Mouse (Mus musculus) hindbrain, embryonic 12.5 days (tissue): ENCODE measurements at regions not wholly inside any gene's neighbourhood (a gene's known extent, or its start where the extent isn't known, plus 50 kb on each side); places are given as distances from the start of the nearest gene placed in this dataset.

Experiments used
- ATAC-seq: fragments of 200-750 bp; cut with Nextera tagmentation; 2 replicates; pipeline ENCODE4 v1.8.0; 2017; ENCODE audit warnings: moderate TSS enrichment; ENCODE audit not compliant: low FRiP score
- H3K27ac ChIP-seq: fragments of 300-500 bp; sonication (generic); 2 replicates; pipeline ENCODE4 v1.5.1; 2016; ENCODE audit warnings: mild to moderate bottlenecking
- H3K27me3 ChIP-seq: fragments of 300-500 bp; sonication (generic); 2 replicates; pipeline ENCODE4 v1.6.1; 2016; ENCODE audit warnings: mild to moderate bottlenecking
- H3K36me3 ChIP-seq: fragments of 300-500 bp; sonication (generic); 2 replicates; pipeline ENCODE4 v1.6.1; 2016; ENCODE audit warnings: mild to moderate bottlenecking
- H3K4me1 ChIP-seq: fragments of 300-500 bp; sonication (generic); 2 replicates; pipeline ENCODE4 v1.6.1; 2016
- H3K4me2 ChIP-seq: fragments of 300-500 bp; sonication (generic); replicated peaks from 2 replicates; pipeline ENCODE4 v1.6.1; 2016; ENCODE audit warnings: mild to moderate bottlenecking
- H3K4me3 ChIP-seq: fragments of 300-500 bp; sonication (generic); 2 replicates; pipeline ENCODE4 v1.5.1; 2016; ENCODE audit warnings: mild to moderate bottlenecking
- H3K9ac ChIP-seq: fragments of 300-500 bp; sonication (generic); 2 replicates; pipeline ENCODE4 v1.6.1; 2016; ENCODE audit warnings: mild to moderate bottlenecking, moderate library complexity
- H3K9me3 ChIP-seq: fragments of 300-500 bp; sonication (generic); replicated peaks from 2 replicates; pipeline ENCODE4 v1.6.1; 2016; ENCODE audit warnings: mild to moderate bottlenecking
- WGBS: fragments of 180-500 bp; shearing (Covaris S2); methylation state at CpG from one replicate; pipeline ENCODE4 v1.1.7; 2016; 5-methylcytosine and 5-hydroxymethylcytosine counted together

DNA sequence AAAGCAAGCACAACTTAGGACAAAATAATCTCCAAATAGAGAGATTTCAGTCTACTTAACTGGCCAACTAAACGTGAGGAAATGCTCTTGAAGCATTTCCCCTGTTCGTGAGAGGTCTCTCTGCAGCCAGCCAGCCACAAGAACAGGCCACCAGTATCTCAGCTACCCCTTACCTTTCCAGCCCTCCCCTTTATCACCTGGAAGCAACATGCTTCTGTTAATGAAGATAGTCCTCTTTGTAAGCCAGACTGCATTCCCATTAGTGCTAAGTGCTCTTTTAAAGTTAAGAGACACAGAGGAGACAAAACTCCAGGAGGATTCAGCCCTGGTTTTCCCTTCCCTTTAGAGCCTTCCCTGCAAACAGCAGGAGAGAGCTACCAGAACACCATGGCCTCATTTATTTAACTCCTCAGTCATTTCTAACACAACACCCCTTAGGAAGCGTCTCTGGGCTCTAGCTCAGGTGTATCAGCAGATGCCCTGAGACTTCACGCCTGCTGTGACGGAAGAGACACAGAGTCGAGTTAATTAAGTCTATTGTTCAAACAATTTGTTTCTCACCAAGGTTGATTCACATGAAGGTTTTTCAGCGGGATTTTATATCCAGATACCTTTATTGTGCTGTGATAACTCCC is 157.8 kb upstream of the Nabp1 start:
- no peak overlapping the region for H3K4me3 ChIP-seq
- 40% methylated on average over 7 of the region's 7 CpGs for WGBS
- no peak overlapping the region for H3K27ac ChIP-seq
- no peak overlapping the region for H3K9ac ChIP-seq
- no peaks in the 10 kb centered on the region for H3K27me3 ChIP-seq
- no peaks in the 10 kb centered on the region for H3K36me3 ChIP-seq
- ATAC-seq, result no peak
- H3K9me3 ChIP-seq, result no peaks in the 10 kb centered on the region
- H3K4me1 ChIP-seq, result 0 out of 2 replicates have a peak, but pooled peaks cover 4% of the 10 kb centered on the region
- H3K4me2 ChIP-seq, result no peak overlapping the region

DNA sequence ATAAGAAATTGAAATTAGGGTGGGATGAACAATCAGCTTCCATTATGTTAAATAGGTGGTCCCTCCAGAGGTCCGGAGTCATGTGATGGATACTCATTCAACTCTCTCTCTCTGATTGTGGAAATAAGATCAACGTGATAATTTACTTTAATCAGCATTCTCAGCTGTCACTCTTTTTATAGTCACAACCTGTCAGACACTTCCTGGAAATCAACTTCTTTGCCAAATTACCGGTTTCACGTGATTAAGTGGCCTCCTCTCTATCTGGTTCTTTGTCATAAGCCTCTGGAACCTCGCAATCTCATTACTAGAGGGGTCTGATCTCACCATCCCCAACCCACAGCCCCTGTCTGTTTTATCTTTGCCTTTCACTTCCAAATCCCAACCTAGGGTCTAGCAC is 155.6 kb upstream of the Nabp1 start:
- Histone ChIP-seq H3K9me3 (no peaks in the 10 kb centered on the region), H3K4me3 (no peak overlapping the region), H3K9ac (no peak overlapping the region), H3K4me1 (0 out of 2 replicates have a peak, but pooled peaks cover 4% of the 10 kb centered on the region), H3K36me3 (no peaks in the 10 kb centered on the region), H3K27me3 (no peaks in the 10 kb centered on the region), H3K4me2 (no peak overlapping the region), H3K27ac (no peak overlapping the region)
- WGBS, result 83% methylated on average over 5 of the region's 5 CpGs
- no peak for ATAC-seq

DNA sequence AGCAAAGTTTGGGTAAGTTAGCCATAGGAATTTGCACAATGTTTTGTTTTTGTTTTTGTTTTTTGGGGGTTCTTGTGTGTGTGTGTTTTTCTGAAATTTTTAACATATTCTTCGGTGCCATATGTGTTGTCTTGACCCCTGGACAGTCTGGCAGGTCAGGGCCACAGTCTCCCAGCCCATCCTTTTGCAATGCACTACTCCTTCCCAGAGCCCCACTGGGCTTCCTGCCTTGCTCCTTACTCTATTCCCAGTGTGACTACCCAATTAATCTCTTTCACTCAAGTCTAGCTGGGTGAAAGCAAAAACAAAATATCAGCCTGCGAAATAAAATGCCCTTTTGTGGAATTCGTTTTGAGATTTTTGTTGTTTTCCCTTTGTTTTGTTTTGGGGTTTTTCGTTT is 154.6 kb upstream of the Nabp1 start:
- Histone ChIP-seq H3K27ac (no peak overlapping the region), H3K27me3 (no peaks in the 10 kb centered on the region), H3K9ac (no peak overlapping the region), H3K4me2 (no peak overlapping the region), H3K36me3 (no peaks in the 10 kb centered on the region), H3K4me1 (0 out of 2 replicates have a peak, but pooled peaks cover 4% of the 10 kb centered on the region), H3K4me3 (no peak overlapping the region), H3K9me3 (no peaks in the 10 kb centered on the region)
- 84% methylated on average over 4 of the region's 4 CpGs for WGBS
- no peak for ATAC-seq

DNA sequence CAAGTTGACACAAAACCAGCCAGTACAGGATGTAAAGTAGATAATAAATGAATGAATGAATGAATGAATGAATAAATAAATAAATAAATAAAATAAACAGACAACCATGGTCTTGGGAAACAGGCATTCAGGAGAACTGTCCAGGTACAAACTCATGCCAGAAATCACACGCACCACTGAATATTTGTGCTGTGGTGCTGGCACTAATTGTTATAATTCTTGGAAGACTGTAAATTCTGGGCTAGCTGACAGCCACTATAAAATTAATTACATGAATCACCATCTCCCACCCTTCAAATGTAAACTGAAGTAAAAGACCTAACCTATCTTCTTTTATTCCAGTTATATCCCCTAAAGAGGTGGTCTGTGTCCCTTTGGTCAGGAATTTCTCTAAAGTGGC is 151.6 kb upstream of the Nabp1 start:
- H3K9ac ChIP-seq, result no peak overlapping the region
- WGBS, result 97% methylated on average over 1 of the region's 1 CpGs
- H3K27me3 ChIP-seq, result no peaks in the 10 kb centered on the region
- H3K4me1 ChIP-seq, result no peaks in the 10 kb centered on the region
- H3K9me3 ChIP-seq, result no peaks in the 10 kb centered on the region
- H3K4me3 ChIP-seq, result no peak overlapping the region
- H3K27ac ChIP-seq, result no peak overlapping the region
- no peak overlapping the region for H3K4me2 ChIP-seq
- H3K36me3 ChIP-seq, result no peaks in the 10 kb centered on the region
- no peak for ATAC-seq

DNA sequence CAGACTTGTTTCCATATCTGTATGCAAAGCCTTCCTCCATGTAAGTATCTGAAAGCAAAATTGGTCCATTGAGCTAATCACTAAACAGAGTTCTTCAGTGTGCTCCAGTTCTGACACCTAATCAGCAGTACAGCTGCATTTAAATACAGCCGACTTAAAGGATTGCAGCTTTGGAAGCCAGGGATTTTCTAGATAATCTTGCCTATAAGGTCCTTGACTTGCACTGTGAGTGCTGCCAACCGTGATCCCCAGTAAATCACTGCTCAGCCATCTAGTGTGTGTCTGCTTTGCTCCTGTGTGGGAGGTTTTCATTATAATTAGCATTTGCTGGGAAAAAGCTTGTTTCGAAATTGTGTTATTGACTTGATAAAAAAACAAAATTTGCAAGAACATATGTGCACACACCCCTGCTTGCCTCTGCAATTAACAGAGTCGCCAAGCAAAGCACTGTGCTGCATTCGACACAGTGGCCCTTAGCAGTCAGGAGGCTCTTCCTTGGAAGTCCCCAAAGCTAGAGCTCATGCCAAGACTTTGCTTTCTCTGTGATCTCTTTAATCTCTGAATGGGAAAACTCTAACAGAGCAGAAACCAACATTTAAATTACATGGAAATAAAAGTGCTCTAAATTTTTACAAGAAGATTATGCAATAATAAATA is 150.0 kb upstream of the Nabp1 start:
- 82% methylated on average over 5 of the region's 5 CpGs for WGBS
- Histone ChIP-seq H3K36me3 (no peaks in the 10 kb centered on the region), H3K27me3 (no peaks in the 10 kb centered on the region), H3K4me2 (no peak overlapping the region), H3K27ac (no peak overlapping the region), H3K4me3 (no peak overlapping the region), H3K9ac (no peak overlapping the region), H3K9me3 (no peaks in the 10 kb centered on the region), H3K4me1 (no peaks in the 10 kb centered on the region)
- no peak for ATAC-seq

DNA sequence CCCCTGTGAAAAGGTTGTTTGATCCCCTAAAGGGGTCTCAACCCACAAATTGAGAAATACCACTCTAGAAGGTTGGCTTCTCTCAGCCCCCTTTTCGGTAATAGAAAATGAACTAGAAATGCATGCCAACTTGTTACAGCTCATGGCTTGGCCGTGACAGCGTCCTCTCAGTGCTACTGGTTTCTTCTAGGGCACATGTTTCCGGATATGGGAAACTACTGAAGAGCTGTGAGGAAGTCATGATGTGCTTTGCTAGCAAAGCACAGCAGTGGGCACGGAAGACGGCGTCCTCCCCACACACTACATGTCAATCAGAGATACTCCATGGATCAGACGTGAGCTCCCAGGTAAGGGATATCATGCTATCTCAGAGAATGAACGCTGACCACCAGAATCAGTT is 148.1 kb upstream of the Nabp1 start:
- no peak for ATAC-seq

DNA sequence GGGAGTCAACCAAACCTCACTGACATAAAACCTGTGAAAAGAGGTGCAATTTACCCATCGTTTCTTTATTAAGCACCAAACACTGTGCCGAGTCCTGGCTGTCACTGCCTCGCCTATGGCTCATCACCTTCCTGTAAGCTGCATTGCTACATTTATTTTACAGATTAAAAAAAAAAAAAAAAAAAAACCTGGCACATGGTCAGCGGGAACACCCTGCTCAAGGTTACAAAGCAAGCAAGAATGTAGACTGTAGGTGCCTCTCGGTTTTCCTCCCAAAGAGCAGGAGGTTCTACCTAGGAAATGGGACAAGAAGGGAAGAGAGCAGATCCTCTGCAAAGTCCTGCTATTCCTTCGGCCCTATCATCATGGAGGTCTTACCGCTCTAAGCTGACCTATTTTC is 146.9 kb upstream of the Nabp1 start:
- no peak overlapping the region for H3K27ac ChIP-seq
- H3K4me3 ChIP-seq, result no peak overlapping the region
- H3K4me2 ChIP-seq, result no peak overlapping the region
- no peaks in the 10 kb centered on the region for H3K36me3 ChIP-seq
- no peaks in the 10 kb centered on the region for H3K9me3 ChIP-seq
- WGBS, result 92% methylated on average over 7 of the region's 7 CpGs
- no peaks in the 10 kb centered on the region for H3K4me1 ChIP-seq
- no peak for ATAC-seq
- no peaks in the 10 kb centered on the region for H3K27me3 ChIP-seq
- H3K9ac ChIP-seq, result no peak overlapping the region

More for the DNA sequence above, 148.1 kb upstream of the Nabp1 start:
- no peak overlapping the region for H3K27ac ChIP-seq
- H3K4me3 ChIP-seq, result no peak overlapping the region
- H3K4me2 ChIP-seq, result no peak overlapping the region
- WGBS, result 88% methylated on average over 9 of the region's 9 CpGs
- H3K9ac ChIP-seq, result no peak overlapping the region
- H3K9me3 ChIP-seq, result no peaks in the 10 kb centered on the region
- H3K36me3 ChIP-seq, result no peaks in the 10 kb centered on the region
- H3K4me1 ChIP-seq, result no peaks in the 10 kb centered on the region
- no peaks in the 10 kb centered on the region for H3K27me3 ChIP-seq

DNA sequence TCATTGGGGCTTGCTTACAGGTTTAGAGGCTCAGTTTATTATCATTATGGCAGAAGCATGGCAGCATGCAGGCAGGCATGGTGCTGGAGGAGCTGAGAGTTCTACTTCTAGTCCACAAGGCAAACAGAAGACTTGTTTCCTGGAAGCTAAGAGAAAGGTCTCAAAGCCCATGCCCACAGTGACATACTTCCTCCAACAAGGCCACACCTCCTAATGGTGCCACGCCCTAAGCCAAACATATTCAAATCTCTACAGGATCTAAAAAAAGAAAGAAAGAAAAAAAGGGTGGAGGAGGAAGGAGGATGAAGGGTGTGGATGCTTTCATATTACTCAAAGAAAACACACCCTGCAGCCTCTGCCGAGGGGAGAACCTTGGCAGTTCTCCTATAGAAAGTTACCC is 146.3 kb upstream of the Nabp1 start:
- Histone ChIP-seq H3K9ac (no peak overlapping the region), H3K4me2 (no peak overlapping the region), H3K27ac (no peak overlapping the region), H3K4me1 (no peaks in the 10 kb centered on the region), H3K27me3 (no peaks in the 10 kb centered on the region), H3K36me3 (no peaks in the 10 kb centered on the region), H3K9me3 (no peaks in the 10 kb centered on the region), H3K4me3 (no peak overlapping the region)
- ATAC-seq, result no peak
- 93% methylated on average over 2 of the region's 2 CpGs for WGBS

DNA sequence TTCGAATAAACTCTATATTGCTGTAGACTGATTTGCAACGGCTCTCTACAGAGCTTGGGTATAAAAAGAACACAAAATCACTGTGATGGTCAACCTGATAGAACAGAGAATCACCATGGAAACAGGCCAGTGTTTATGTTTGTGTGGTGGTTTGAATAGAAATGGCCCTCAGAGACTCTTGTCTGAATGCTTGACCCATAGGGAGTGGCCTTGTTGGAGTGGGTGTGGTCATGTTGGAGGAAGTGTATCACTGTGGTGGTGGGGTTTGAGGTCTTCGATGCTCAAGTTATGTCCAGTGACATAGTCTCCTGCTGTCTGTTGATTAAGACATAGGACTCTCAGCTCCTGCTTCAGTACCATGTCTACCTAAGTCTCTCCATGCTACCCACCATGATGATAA is 144.8 kb upstream of the Nabp1 start:
- ATAC-seq, result no peak
- H3K36me3 ChIP-seq, result no peaks in the 10 kb centered on the region
- H3K9ac ChIP-seq, result no peak overlapping the region
- H3K4me1 ChIP-seq, result peaks cover 4% of the 10 kb centered on the region
- no peaks in the 10 kb centered on the region for H3K27me3 ChIP-seq
- no peak overlapping the region for H3K4me3 ChIP-seq
- H3K9me3 ChIP-seq, result no peaks in the 10 kb centered on the region
- H3K4me2 ChIP-seq, result no peak overlapping the region
- H3K27ac ChIP-seq, result no peak overlapping the region
- WGBS, result 77% methylated on average over 3 of the region's 3 CpGs

DNA sequence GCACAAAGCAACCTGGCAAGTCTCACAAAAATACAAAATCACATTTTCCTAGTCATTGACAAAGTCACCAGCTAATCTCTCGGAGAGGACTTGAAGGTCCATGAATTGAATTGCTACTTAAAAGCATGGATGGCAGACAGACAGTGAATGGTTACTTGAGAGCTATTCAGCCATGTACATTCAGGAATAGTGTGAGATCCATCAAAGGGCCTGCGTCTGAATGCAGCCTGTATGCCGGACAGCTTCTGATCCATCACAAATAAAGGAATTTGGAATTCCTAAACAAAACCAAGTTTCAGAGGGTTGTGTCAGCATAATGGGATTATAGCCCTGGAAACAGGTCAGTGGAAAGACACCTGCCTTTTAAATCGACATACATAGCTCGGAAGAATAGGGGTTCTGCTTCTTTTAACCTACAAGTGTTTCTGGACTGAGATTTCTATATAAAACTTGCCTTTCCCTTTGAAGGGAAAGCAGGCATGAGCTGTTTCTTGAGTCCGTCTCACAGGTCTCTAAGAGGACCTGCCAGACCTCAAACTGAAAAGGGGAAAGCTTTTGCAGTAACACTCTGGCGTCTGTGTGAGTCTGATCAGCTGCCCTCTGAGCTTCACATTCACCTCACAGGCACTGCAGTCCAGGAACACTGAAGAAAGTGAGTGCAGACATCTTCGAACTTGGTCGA is 144.1 kb upstream of the Nabp1 start:
- H3K27me3 ChIP-seq, result no peaks in the 10 kb centered on the region
- WGBS, result 49% methylated on average over 9 of the region's 9 CpGs
- no peak overlapping the region for H3K4me2 ChIP-seq
- H3K36me3 ChIP-seq, result no peaks in the 10 kb centered on the region
- ATAC-seq, result no peak
- H3K9me3 ChIP-seq, result no peaks in the 10 kb centered on the region
- H3K9ac ChIP-seq, result no peak overlapping the region
- H3K27ac ChIP-seq, result no peak overlapping the region
- H3K4me3 ChIP-seq, result no peak overlapping the region
- H3K4me1 ChIP-seq, result peaks cover 11% of the 10 kb centered on the region

DNA sequence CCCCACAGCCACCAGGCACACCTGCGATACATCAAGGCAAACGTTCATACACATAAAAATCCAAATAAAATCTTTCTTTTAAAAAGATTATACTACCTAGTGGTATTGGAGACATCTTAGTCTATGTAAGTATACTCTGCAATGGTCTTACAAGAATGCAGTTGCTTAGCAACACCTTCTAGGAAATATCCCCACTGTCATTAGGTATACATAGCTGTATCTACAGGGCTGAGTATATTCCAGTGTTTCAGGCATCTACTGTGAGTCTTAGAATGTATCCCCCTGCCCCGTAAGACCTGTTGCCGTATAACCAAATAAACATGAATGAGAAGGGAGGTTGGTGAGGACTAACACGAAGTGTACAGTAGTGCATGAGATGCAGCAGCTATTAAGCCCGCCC is 142.8 kb upstream of the Nabp1 start:
- ATAC-seq, result no peak
- no peaks in the 10 kb centered on the region for H3K9me3 ChIP-seq
- H3K9ac ChIP-seq, result no peak overlapping the region
- H3K4me3 ChIP-seq, result no peak overlapping the region
- H3K4me2 ChIP-seq, result no peak overlapping the region
- H3K36me3 ChIP-seq, result no peaks in the 10 kb centered on the region
- H3K4me1 ChIP-seq, result peaks cover 15% of the 10 kb centered on the region
- WGBS, result 89% methylated on average over 6 of the region's 6 CpGs
- H3K27ac ChIP-seq, result no peak overlapping the region
- H3K27me3 ChIP-seq, result no peaks in the 10 kb centered on the region

DNA sequence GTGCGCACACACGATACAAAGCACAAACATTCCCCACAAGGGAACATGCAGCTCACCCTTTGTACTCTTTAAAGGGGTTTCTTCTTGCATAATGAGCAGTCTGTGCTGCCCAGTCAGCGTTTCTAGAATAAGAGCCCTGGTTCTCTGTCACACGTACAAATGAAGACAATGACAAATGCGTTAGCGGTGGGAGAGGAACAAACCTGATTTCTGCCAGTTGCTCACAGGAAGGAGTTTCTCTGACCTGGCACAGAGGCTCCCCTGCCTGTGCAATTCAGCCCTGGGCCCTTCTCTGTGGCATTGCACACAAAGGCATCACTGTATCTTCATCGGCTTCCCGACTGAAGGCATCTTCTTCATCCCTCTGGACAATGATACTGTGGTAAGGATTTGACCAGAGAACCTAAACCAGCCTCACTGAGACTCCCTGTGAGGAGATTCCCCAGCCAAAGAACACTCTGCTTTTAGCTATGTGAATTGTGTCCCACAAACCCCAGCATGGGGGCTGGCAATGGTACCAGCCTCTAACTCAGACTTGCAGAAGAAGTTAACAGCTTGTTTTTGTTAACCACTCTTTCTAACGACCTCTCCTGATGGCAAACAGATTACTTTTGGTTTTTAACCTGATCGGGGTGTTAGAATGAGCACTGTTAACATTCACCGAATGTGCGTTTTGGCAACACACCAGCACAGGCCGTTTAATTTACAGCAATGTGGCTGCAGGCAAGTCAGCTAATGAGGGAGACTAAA is 139.5 kb upstream of the Nabp1 start:
- 29% methylated on average over 13 of the region's 13 CpGs for WGBS
- Histone ChIP-seq H3K4me2 (no peak overlapping the region; the same call in 1 of the 2 replicates), H3K27me3 (no peaks in the 10 kb centered on the region)

More for the DNA sequence above, 139.5 kb upstream of the Nabp1 start:
- Histone ChIP-seq H3K36me3 (no peaks in the 10 kb centered on the region), H3K27ac (peak overlapping the region; percentile 62), H3K4me3 (no peak overlapping the region), H3K4me1 (peaks cover 15% of the 10 kb centered on the region), H3K9me3 (no peaks in the 10 kb centered on the region), H3K9ac (no peak overlapping the region)
- ATAC-seq, result peak; percentile 78
